Mouse (Mus musculus) spleen, postnatal 36 days (tissue): ENCODE measurements around the gene Sept9.

Experiments
- DNase-seq, 2 experiments: peaks; one replicate each; pipeline ENCODE4 v3.0.0; 2022; ENCODE audit warnings: low spot score in 2 of 2, mixed read lengths in 1 of 2

Sept9 gene

GRCm38 (mm10) chr11:117175472-117175871 lies 24.0 kb upstream of the Sept9 start:
- DNase-seq, result no peak

GRCm38 (mm10) chr11:117176304-117176703 lies 23.2 kb upstream of the Sept9 start:
- DNase-seq, result peak; percentile 14 to 27

GRCm38 (mm10) chr11:117176900-117177299 lies 22.6 kb upstream of the Sept9 start:
- no peak for DNase-seq

GRCm38 (mm10) chr11:117177303-117177979 lies 22.0 kb upstream of the Sept9 start:
- DNase-seq, result peak; percentile 75 to 81

- DNase-seq, result no peak
These were observed 19.6 kb upstream of the Sept9 start for GRCm38 (mm10) chr11:117179902-117180301.

- DNase-seq, result no peak
These were observed 16.7 kb upstream of the Sept9 start for GRCm38 (mm10) chr11:117182808-117183207.

- DNase-seq, result no peak
These were observed 16.2 kb upstream of the Sept9 start for GRCm38 (mm10) chr11:117183299-117183698.

GRCm38 (mm10) chr11:117183841-117184240 lies 15.6 kb upstream of the Sept9 start:
- no peak for DNase-seq

GRCm38 (mm10) chr11:117185076-117185933 lies 14.2 kb upstream of the Sept9 start:
- no peak for DNase-seq

GRCm38 (mm10) chr11:117191524-117191923 lies 7.9 kb upstream of the Sept9 start:
- DNase-seq, result no peak

- peak; percentile 18 to 32 for DNase-seq
These were observed 5.0 kb upstream of the Sept9 start for GRCm38 (mm10) chr11:117194475-117194937.

GRCm38 (mm10) chr11:117195616-117196015 lies 3.8 kb upstream of the Sept9 start:
- no peak for DNase-seq

- no peak for DNase-seq
These were observed 2.8 kb upstream of the Sept9 start for GRCm38 (mm10) chr11:117196681-117197080.

GRCm38 (mm10) chr11:117198122-117198521 lies 1.3 kb upstream of the Sept9 start:
- no peak for DNase-seq

- no peak for DNase-seq
These were observed 2.4 kb downstream of the Sept9 start for GRCm38 (mm10) chr11:117201846-117202245.

GRCm38 (mm10) chr11:117204606-117205005 lies 5.1 kb downstream of the Sept9 start:
- DNase-seq, result no peak

GRCm38 (mm10) chr11:117205042-117205441 lies 5.6 kb downstream of the Sept9 start:
- no peak for DNase-seq

- no peak for DNase-seq
These were observed 6.0 kb downstream of the Sept9 start for GRCm38 (mm10) chr11:117205447-117205846.

GRCm38 (mm10) chr11:117207436-117207835 lies 8.0 kb downstream of the Sept9 start:
- no peak for DNase-seq

GRCm38 (mm10) chr11:117208151-117208673 lies 8.8 kb downstream of the Sept9 start:
- DNase-seq, result no peak

GRCm38 (mm10) chr11:117216713-117217112 lies 17.3 kb downstream of the Sept9 start:
- no peak for DNase-seq

GRCm38 (mm10) chr11:117218070-117218469 lies 18.6 kb downstream of the Sept9 start:
- no peak for DNase-seq

GRCm38 (mm10) chr11:117218498-117218897 lies 19.0 kb downstream of the Sept9 start:
- DNase-seq, result no peak
